Mouse (Mus musculus): ENCODE results near the gene Fbxo36. TPM values are rescaled to one million over a fixed set of nuclear protein-coding genes. Genes with fewer than 3 reads are reported as not detected.

Gene Fbxo36
- polyA plus RNA-seq, 1 experiment from 2014 or later = 25.7 TPM

DNA sequence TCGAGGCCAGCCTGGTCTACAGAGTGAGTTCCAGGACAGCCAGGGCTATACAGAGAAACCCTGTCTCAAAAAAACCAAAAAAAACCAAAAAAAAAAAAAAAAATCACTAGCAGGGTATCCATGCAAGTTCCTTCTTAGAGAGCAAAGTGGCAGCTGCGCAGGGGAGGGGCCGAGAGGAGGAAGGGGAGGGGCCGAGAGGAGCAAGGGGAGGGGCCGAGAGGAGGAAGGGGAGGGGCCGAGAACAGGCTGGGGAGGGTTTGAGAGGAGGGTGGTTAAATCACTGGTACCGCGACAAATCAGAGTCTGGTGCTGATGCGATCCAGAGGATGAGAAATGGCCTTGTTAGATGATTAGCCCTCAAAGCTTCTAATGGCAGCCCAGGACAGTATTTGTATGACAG lies 52.1 kb downstream of the Fbxo36 start:
- ATAC-seq (ENCODE audit: low read depth) = no peak
- no peaks in the 10 kb centered on the region for H3K27me3 ChIP-seq (ENCODE audit: control insufficient read depth, insufficient read depth, low read depth, low read length)
- H3K36me3 ChIP-seq (ENCODE audit: control insufficient read depth, insufficient read depth, low read length) = no peaks in the 10 kb centered on the region
- no peak overlapping the region for H3K27ac ChIP-seq (ENCODE audit: low read length)
- no peak overlapping the region for H3K9ac ChIP-seq (ENCODE audit: low read length)
- H3K9me3 ChIP-seq (ENCODE audit: control insufficient read depth, low read length) = no peaks in the 10 kb centered on the region
- no peak overlapping the region for H3K4me3 ChIP-seq (ENCODE audit: low read length)
- H3K4me2 ChIP-seq (ENCODE audit: low read depth, low read length) = no peak overlapping the region
- 92% methylated on average over 9 of the region's 9 CpGs for WGBS
- no peaks in the 10 kb centered on the region for H3K4me1 ChIP-seq (replicated peaks; ENCODE audit: control insufficient read depth, insufficient read depth, low read length)

DNA sequence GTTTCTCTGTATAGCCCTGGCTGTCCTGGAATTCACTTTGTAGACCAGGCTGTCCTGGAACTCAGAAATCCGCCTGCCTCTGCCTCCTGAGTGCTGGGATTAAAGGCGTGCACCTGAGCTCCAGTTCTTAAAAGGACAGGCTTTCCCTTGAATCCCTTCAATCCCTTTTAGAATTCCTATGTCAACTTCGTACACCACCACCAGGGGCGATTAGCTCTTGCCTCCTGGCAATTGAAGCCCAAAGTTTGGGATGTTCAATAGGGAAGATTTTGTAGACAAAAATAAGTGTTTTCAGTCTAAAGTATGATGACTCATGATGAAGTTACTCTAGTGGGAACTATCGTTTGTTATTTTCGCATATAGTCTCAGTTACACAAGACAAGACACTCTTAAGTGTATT lies 57.7 kb downstream of the Fbxo36 start:
- WGBS = 75% methylated on average over 6 of the region's 6 CpGs
- no peak for ATAC-seq (ENCODE audit: low read depth)
- H3K9ac ChIP-seq (ENCODE audit: low read length) = no peak overlapping the region
- H3K27ac ChIP-seq (ENCODE audit: low read length) = no peak overlapping the region
- no peak overlapping the region for H3K4me2 ChIP-seq (ENCODE audit: low read depth, low read length)
- no peaks in the 10 kb centered on the region for H3K36me3 ChIP-seq (ENCODE audit: control insufficient read depth, insufficient read depth, low read length)
- H3K9me3 ChIP-seq (ENCODE audit: control insufficient read depth, low read length) = no peaks in the 10 kb centered on the region
- no peaks in the 10 kb centered on the region for H3K27me3 ChIP-seq (ENCODE audit: control insufficient read depth, insufficient read depth, low read depth, low read length)
- H3K4me1 ChIP-seq (replicated peaks; ENCODE audit: control insufficient read depth, insufficient read depth, low read length) = no peaks in the 10 kb centered on the region
- no peak overlapping the region for H3K4me3 ChIP-seq (ENCODE audit: low read length)

- WGBS = 93% methylated on average over 6 of the region's 6 CpGs
- Histone ChIP-seq H3K9me3 (ENCODE audit: control insufficient read depth, low read length) (no peaks in the 10 kb centered on the region), H3K4me1 (replicated peaks; ENCODE audit: control insufficient read depth, insufficient read depth, low read length) (no peaks in the 10 kb centered on the region), H3K4me2 (ENCODE audit: low read depth, low read length) (no peak overlapping the region), H3K36me3 (ENCODE audit: control insufficient read depth, insufficient read depth, low read length) (no peaks in the 10 kb centered on the region), H3K9ac (ENCODE audit: low read length) (no peak overlapping the region), H3K27ac (ENCODE audit: low read length) (no peak overlapping the region), H3K27me3 (ENCODE audit: control insufficient read depth, insufficient read depth, low read depth, low read length) (no peaks in the 10 kb centered on the region), H3K4me3 (ENCODE audit: low read length) (no peak overlapping the region)
- no peak for ATAC-seq (ENCODE audit: low read depth)
Measured at GRCm38 (mm10) chr1:84899156-84899555, 59.5 kb downstream of the Fbxo36 start.

GRCm38 (mm10) chr1:84904467-84904866 lies 64.8 kb downstream of the Fbxo36 start:
- ATAC-seq (ENCODE audit: low read depth) = no peak
- no peak overlapping the region for H3K27ac ChIP-seq (ENCODE audit: low read length)
- 97% methylated on average over 2 of the region's 2 CpGs for WGBS
- no peaks in the 10 kb centered on the region for H3K4me1 ChIP-seq (replicated peaks; ENCODE audit: control insufficient read depth, insufficient read depth, low read length)
- no peaks in the 10 kb centered on the region for H3K36me3 ChIP-seq (ENCODE audit: control insufficient read depth, insufficient read depth, low read length)
- H3K9me3 ChIP-seq (ENCODE audit: control insufficient read depth, low read length) = no peaks in the 10 kb centered on the region
- no peaks in the 10 kb centered on the region for H3K27me3 ChIP-seq (ENCODE audit: control insufficient read depth, insufficient read depth, low read depth, low read length)
- no peak overlapping the region for H3K4me3 ChIP-seq (ENCODE audit: low read length)
- no peak overlapping the region for H3K4me2 ChIP-seq (ENCODE audit: low read depth, low read length)
- no peak overlapping the region for H3K9ac ChIP-seq (ENCODE audit: low read length)

DNA sequence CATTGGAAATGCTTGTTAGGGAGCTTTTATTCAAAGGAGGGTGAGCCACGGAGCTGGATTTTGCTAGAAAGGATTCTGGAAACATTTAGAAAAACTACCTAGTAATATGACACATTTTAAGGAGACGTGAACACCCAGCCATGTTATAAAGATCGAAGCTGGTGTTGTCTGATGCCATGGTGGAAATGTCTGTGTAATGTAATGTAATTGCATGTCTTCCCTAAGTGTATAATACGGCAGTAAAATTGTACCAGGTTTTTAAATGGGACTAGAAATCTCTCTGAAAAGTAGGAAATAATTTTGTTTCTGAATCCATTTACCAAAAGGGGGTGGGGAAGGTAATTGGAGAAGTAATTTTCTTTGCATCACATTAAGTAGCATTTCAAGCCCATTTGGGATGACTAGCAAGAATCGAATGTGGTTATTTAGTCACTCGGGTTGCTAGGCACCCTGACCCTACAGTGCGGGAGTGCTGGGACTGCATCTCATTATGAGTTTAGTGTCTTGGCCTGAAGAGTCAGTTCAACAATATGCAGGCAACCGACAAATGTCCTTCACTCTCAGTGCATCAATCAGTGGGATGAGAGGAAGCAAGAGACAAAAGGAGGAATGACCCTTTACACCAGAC lies 70.7 kb downstream of the Fbxo36 start:
- no peak overlapping the region for H3K4me3 ChIP-seq (ENCODE audit: low read length)
- H3K9me3 ChIP-seq (ENCODE audit: control insufficient read depth, low read length) = no peaks in the 10 kb centered on the region
- no peaks in the 10 kb centered on the region for H3K4me1 ChIP-seq (replicated peaks; ENCODE audit: control insufficient read depth, insufficient read depth, low read length)
- H3K27me3 ChIP-seq (ENCODE audit: control insufficient read depth, insufficient read depth, low read depth, low read length) = no peaks in the 10 kb centered on the region
- no peak for ATAC-seq (ENCODE audit: low read depth)
- no peak overlapping the region for H3K4me2 ChIP-seq (ENCODE audit: low read depth, low read length)
- no peak overlapping the region for H3K9ac ChIP-seq (ENCODE audit: low read length)
- H3K27ac ChIP-seq (ENCODE audit: low read length) = no peak overlapping the region
- no peaks in the 10 kb centered on the region for H3K36me3 ChIP-seq (ENCODE audit: control insufficient read depth, insufficient read depth, low read length)
- WGBS = 75% methylated on average over 8 of the region's 8 CpGs

DNA sequence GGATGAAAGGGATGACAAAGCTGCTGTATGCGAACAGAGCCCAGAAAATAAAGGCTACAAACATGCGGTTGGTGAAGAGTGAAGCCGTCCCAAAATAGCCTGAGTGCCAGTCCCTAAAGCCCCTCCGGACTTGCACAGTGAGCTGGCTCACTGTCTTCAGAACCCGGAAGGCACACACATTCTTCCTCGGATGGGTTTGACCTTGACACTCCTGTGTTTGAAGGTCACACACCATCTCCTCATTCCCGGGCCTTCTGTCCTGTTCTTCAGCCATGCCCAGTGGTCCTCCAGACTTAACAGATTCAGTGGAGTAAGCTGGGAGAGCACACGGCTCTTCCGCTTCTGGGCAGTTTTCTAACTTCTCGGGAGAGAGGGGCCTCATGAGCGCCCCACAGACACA lies 72.9 kb downstream of the Fbxo36 start:
- no peak overlapping the region for H3K27ac ChIP-seq (ENCODE audit: low read length)
- no peak overlapping the region for H3K4me2 ChIP-seq (ENCODE audit: low read depth, low read length)
- 92% methylated on average over 11 of the region's 11 CpGs for WGBS
- no peaks in the 10 kb centered on the region for H3K27me3 ChIP-seq (ENCODE audit: control insufficient read depth, insufficient read depth, low read depth, low read length)
- no peak for ATAC-seq (ENCODE audit: low read depth)
- no peaks in the 10 kb centered on the region for H3K9me3 ChIP-seq (ENCODE audit: control insufficient read depth, low read length)
- no peaks in the 10 kb centered on the region for H3K4me1 ChIP-seq (replicated peaks; ENCODE audit: control insufficient read depth, insufficient read depth, low read length)
- no peak overlapping the region for H3K4me3 ChIP-seq (ENCODE audit: low read length)
- no peaks in the 10 kb centered on the region for H3K36me3 ChIP-seq (ENCODE audit: control insufficient read depth, insufficient read depth, low read length)
- H3K9ac ChIP-seq (ENCODE audit: low read length) = no peak overlapping the region

DNA sequence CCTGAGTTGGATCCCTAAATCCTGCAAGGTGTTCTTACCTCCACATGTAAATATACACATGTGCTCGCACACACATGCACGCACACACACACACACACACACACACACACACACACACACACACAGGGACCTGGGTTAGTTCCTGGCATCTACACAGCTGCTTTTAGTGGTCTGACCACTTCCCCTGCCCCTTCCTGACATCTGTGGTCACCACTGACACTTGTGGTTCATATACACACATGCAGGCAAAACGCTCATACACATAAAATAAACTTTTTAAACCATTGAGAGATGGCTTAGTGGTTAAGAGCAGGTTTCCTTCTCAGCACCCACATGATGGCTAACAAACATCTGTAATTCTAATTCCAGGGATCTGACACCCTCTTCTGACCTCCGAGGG lies 75.4 kb downstream of the Fbxo36 start:
- no peak overlapping the region for H3K4me3 ChIP-seq (ENCODE audit: low read length)
- no peak overlapping the region for H3K27ac ChIP-seq (ENCODE audit: low read length)
- H3K36me3 ChIP-seq (ENCODE audit: control insufficient read depth, insufficient read depth, low read length) = no peaks in the 10 kb centered on the region
- H3K9ac ChIP-seq (ENCODE audit: low read length) = no peak overlapping the region
- H3K4me1 ChIP-seq (replicated peaks; ENCODE audit: control insufficient read depth, insufficient read depth, low read length) = no peaks in the 10 kb centered on the region
- H3K4me2 ChIP-seq (ENCODE audit: low read depth, low read length) = no peak overlapping the region
- no peaks in the 10 kb centered on the region for H3K9me3 ChIP-seq (ENCODE audit: control insufficient read depth, low read length)
- ATAC-seq (ENCODE audit: low read depth) = no peak
- WGBS = 68% methylated on average over 4 of the region's 4 CpGs
- H3K27me3 ChIP-seq (ENCODE audit: control insufficient read depth, insufficient read depth, low read depth, low read length) = no peaks in the 10 kb centered on the region

- H3K27me3 ChIP-seq (ENCODE audit: control insufficient read depth, insufficient read depth, low read depth, low read length) = no peaks in the 10 kb centered on the region
- H3K4me1 ChIP-seq (replicated peaks; ENCODE audit: control insufficient read depth, insufficient read depth, low read length) = no peaks in the 10 kb centered on the region
- no peak overlapping the region for H3K4me3 ChIP-seq (ENCODE audit: low read length)
- no peak overlapping the region for H3K4me2 ChIP-seq (ENCODE audit: low read depth, low read length)
- H3K36me3 ChIP-seq (ENCODE audit: control insufficient read depth, insufficient read depth, low read length) = no peaks in the 10 kb centered on the region
- 85% methylated on average over 3 of the region's 3 CpGs for WGBS
- H3K9me3 ChIP-seq (ENCODE audit: control insufficient read depth, low read length) = no peaks in the 10 kb centered on the region
- no peak overlapping the region for H3K9ac ChIP-seq (ENCODE audit: low read length)
- no peak for ATAC-seq (ENCODE audit: low read depth)
- H3K27ac ChIP-seq (ENCODE audit: low read length) = no peak overlapping the region
Measured at GRCm38 (mm10) chr1:84918865-84919264, 79.2 kb downstream of the Fbxo36 start.

DNA sequence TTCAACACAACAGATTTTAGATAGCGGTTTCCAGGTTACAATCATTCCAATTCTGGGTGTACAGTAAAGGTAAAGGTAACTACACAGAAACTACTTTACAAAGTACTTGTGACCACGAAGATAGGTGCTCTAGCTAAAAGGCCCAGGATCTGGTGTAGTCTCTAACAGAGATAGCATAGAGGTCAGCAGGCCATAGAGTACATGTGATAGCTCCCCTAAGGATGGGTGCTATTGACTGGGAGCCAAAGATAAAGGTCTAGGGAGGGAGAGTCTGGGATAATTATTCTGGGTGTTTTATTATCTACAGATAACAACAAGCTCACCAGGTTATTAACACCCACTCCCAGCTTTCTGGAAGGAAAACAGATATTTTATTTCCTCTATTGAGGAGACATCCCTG lies 83.8 kb downstream of the Fbxo36 start:
- Histone ChIP-seq H3K4me3 (ENCODE audit: low read length) (no peak overlapping the region), H3K36me3 (ENCODE audit: control insufficient read depth, insufficient read depth, low read length) (no peaks in the 10 kb centered on the region), H3K27me3 (ENCODE audit: control insufficient read depth, insufficient read depth, low read depth, low read length) (no peaks in the 10 kb centered on the region), H3K27ac (ENCODE audit: low read length) (no peak overlapping the region), H3K9ac (ENCODE audit: low read length) (no peak overlapping the region), H3K9me3 (ENCODE audit: control insufficient read depth, low read length) (no peaks in the 10 kb centered on the region), H3K4me2 (ENCODE audit: low read depth, low read length) (no peak overlapping the region), H3K4me1 (replicated peaks; ENCODE audit: control insufficient read depth, insufficient read depth, low read length) (no peaks in the 10 kb centered on the region)
- no peak for ATAC-seq (ENCODE audit: low read depth)
- 74% methylated on average over 2 of the region's 2 CpGs for WGBS

DNA sequence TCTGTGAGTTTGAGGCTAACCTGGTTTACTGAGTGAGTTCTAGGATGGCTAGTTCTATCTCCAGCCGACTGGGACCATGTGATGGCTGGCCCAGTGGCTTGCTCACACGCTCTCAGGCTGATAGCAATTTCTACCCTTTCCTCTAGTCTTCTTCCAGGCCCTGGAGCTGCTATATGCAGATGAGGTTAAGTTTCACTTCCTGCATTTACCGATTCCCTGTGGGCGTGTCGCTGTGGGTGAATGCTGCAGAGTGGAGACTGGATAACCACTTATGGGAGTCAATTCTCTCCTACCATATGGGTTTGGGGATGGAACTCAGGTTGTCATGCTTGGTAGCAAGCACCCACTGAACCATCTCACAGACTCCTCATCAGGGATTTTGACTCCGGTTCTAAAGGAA lies 84.5 kb downstream of the Fbxo36 start:
- H3K4me3 ChIP-seq (ENCODE audit: low read length) = no peak overlapping the region
- H3K4me2 ChIP-seq (ENCODE audit: low read depth, low read length) = no peak overlapping the region
- H3K9me3 ChIP-seq (ENCODE audit: control insufficient read depth, low read length) = no peaks in the 10 kb centered on the region
- no peaks in the 10 kb centered on the region for H3K4me1 ChIP-seq (replicated peaks; ENCODE audit: control insufficient read depth, insufficient read depth, low read length)
- WGBS = 63% methylated on average over 6 of the region's 6 CpGs
- no peak overlapping the region for H3K27ac ChIP-seq (ENCODE audit: low read length)
- no peak for ATAC-seq (ENCODE audit: low read depth)
- H3K27me3 ChIP-seq (ENCODE audit: control insufficient read depth, insufficient read depth, low read depth, low read length) = no peaks in the 10 kb centered on the region
- no peak overlapping the region for H3K9ac ChIP-seq (ENCODE audit: low read length)
- H3K36me3 ChIP-seq (ENCODE audit: control insufficient read depth, insufficient read depth, low read length) = no peaks in the 10 kb centered on the region
